ENCODE assay signal across 7 mouse cellular contexts in the genomic region with DNA sequence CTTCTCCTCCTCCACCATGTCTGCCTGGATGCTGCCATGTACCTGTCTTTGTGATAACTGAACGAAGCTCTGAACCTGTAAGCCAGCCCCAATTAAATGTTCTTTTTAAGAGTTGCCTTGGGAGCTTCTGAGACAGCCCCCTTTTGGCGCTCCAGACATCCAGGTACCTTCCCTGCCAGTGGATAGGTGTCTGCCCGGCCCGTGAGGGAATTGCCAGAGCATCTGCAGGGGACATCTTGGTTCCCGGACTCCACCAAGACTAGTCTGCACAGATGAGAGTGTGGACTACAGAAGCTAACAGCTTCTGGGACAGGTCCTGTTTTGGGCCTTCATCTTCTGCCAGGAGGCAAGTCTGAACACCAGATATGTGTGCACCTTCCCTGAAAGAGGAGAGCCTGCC. TPM values are rescaled to one million over a fixed set of nuclear protein-coding genes. Genes with fewer than 3 reads are reported as not detected.
A peak's percentile ranks its signal among the peaks of the same experiment; 100 is the strongest.
DNase-seq lines count a peak whose midpoint lies in the region; ATAC-seq lines count a peak whose summit lies in the region.
"Not testable (repeated sequence)": the region's sequence is repeated elsewhere in the genome, so short reads cannot be mapped to it uniquely, and the experiment has no call there.
"Had no signal": no experiment of that assay in that cellular context is flagged by ENCODE, and none has a peak within 500 bp of the region (broad histone marks: within the 10 kb centered on the region; RNA-seq: fewer than 3 reads in every experiment).

No protein-coding gene starts in this region.

- not testable (repeated sequence) for H3K4me1 ChIP-seq in hindbrain, embryonic 14.5 days (replicated peaks; ENCODE audit: control insufficient read depth, insufficient read depth, low read length)

- not testable (repeated sequence) for H3K27ac ChIP-seq in hindbrain, embryonic 14.5 days

- WGBS in hindbrain, embryonic 14.5 days: 89% methylated on average over 5 of the region's 5 CpGs

- not testable (repeated sequence) for H3K9me3 ChIP-seq in hindbrain, embryonic 14.5 days (ENCODE audit: control insufficient read depth, low read length)

- H3K4me3 ChIP-seq in hindbrain, embryonic 14.5 days (replicated peaks; ENCODE audit: low read length): not testable (repeated sequence)

- H3K9ac ChIP-seq in hindbrain, embryonic 14.5 days: not testable (repeated sequence)

- not testable (repeated sequence) for H3K36me3 ChIP-seq in hindbrain, embryonic 14.5 days (replicated peaks; ENCODE audit: control insufficient read depth, insufficient read depth)

- peak; percentile 67 for DNase-seq in heart, adult 11 months
- peak; percentile 10 for DNase-seq in hindbrain, embryonic 14.5 days (ENCODE audit: low spot score)
- DNase-seq in spleen, postnatal 4 days (ENCODE audit: low spot score in 2 of 2): peak; percentile 7 to 56

- not testable (repeated sequence) for ATAC-seq in hindbrain, embryonic 14.5 days (ENCODE audit: low FRiP score)

- not testable (repeated sequence) for H3K27me3 ChIP-seq in hindbrain, embryonic 14.5 days (ENCODE audit: control insufficient read depth, insufficient read depth, low read length)

- not testable (repeated sequence) for H3K4me2 ChIP-seq in hindbrain, embryonic 14.5 days (replicated peaks)

RNA-seq across cellular contexts. Expression of a gene that starts 15.2 kb away (rescaled TPM):
- 81.3 and 85.9 TPM in 2 replicates for polyA plus RNA-seq in hindbrain, embryonic 14.5 days (2014; fragmentation: Nextera tagmentation; extraction: Ambion mirVana)

RNA-seq across cellular contexts. Expression of a gene that starts 24.1 kb away (rescaled TPM):
- 0.37 and 0.70 TPM in 2 replicates for polyA plus RNA-seq in hindbrain, embryonic 14.5 days (2014; fragmentation: Nextera tagmentation; extraction: Ambion mirVana)
- polyA plus RNA-seq: adrenal gland, adult 2 months; C2C12; G1E had no signal

RNA-seq across cellular contexts. Expression of a gene that starts 58.2 kb away (rescaled TPM):
- 1.7 and 2.0 TPM in 2 replicates for polyA plus RNA-seq in hindbrain, embryonic 14.5 days (2014; fragmentation: Nextera tagmentation; extraction: Ambion mirVana)
- polyA plus RNA-seq: C2C12, Patski had no signal

Comparison
In these comparisons a context has a peak if more than half of its experiments do, and no peak if none do; other contexts are left out.
1. DNase-seq: peak in every context shown above with its lines; median percentile 67 in heart, adult 11 months; 32 in spleen, postnatal 4 days; 10 in hindbrain, embryonic 14.5 days.